Mouse (Mus musculus) skeletal muscle tissue, adult 2 months (tissue): ENCODE results near the gene Gm7954.
"Not testable (repeated sequence)": the region's sequence is repeated elsewhere in the genome, so short reads cannot be mapped to it uniquely, and the experiment has no call there.

Experiments used
- DNase-seq: peaks from one replicate; pipeline ENCODE4 v3.0.0-alpha.2; 2012; ENCODE audit warnings: low read depth, low spot score

The Gm7954 gene

DNA sequence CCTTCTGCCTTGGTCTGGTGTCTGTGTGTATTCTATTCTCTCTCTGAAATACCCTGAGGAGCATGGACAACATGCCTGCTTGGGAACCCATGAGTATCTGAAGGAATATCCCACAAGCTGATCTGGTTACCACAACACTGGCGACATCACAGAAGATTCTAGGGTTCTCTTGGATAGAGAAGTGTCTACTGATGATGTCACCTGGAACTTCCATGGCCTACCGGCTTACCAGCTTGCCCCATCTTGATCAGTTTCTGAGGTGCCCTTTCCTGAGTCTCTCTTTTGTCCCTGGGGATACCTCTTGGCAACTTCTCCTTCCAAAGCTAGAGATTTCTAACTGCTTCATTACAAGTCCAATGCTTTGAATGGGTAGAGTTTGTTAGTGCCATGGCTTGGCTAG, at the start of gene Gm7954:
Gm7954 (minus strand) TSS at position 101 of the 400 bp plus-strand sequence.
- not testable (repeated sequence) for DNase-seq

DNA sequence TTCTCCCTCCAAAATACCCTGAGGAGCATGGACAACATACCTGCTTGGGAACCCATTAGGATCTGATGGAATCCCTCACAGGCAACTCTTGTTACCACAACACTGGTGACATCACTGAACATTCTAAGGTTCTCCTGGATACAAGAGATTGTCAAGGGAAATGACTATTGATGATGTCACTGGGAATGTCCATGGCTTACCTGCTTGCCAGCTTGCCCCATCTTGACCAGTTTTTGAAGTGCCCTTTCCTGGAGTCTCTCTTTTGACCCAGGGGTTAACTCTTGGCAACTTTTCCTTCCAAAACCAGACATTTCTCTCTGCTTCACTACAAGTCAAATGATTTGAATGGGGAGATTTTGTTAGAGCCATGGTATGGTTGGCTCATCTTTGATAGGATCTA, 36.1 kb upstream of the Gm7954 start, which contains the start of gene Gm3486:
Gm3486 (minus strand) TSS at position 101 of the 400 bp plus-strand sequence.
- DNase-seq = not testable (repeated sequence)

DNA sequence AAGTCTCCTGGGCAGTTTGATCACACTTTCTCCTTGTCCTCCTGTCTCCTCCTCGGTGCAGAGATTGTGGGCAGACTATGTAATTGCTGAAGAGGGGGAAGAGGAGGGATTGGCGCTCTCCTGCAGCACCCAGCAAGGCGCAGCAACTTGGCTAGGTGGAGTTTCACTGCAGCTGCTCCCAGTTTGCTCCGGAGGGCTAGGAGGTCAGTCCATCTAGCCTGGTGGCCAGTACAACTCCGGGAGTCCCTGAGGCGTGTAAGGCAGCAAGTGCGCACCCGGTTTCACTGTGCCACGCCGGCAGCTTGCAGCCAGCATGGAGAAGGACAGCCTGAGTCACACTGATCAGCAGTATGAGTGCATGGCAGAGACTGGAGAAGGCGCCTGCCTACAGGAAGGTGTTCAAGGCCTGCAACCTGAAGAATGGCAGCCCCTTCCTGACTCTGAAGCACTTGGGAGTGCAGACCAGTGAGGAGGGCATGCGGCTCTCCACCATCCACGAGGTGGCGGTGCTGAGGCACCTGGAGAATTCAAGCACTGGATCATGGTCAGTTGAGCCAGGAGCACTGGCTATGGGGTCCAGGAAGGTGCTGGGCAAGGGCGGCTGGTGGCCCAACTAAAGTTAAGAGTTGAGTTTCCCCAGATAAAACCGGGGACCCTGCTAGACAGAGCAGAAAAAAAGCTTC, 27.8 kb downstream of the Gm7954 start:
- DNase-seq = not testable (repeated sequence)

DNA sequence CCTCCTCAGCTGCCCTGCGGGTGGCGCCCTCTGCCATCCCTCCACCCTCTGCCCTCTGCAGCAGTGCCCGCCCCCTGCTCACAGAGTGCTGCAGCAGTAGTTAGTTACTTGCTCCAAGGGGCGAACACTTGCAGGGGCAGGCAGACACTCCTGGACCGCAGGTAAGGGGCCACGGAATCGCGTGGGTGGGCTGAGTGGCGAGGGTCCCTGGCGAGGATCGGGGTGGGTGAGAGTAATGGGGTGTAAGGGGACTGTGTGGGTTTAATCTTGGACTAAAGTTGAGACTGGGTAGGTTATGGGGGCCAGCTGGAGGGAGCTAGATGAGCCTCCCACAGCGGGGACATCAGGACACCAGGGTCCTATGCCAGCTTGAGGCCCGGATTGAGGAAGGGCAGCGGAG, 28.6 kb downstream of the Gm7954 start:
- not testable (repeated sequence) for DNase-seq

DNA sequence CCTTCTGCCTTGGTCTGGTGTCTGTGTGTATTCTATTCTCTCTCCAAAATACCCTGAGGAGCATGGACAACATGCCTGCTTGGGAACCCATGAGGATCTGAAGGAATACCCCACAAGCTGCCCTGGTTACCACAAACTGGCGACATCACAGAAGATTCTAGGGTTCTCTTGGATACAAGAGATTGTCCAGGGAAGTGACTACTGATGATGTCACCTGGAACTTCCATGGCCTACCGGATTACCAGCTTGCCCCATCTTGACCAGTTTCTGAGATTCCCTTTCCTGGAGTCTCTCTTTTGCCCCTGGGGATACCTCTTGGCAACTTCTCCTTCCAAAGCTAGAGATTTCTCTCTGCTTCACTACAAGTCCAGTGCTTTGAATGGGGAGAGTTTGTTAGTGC, 45.1 kb downstream of the Gm7954 start, which contains the start of gene Gm6482:
Gm6482 (minus strand) TSS at position 101 of the 400 bp plus-strand sequence.
- DNase-seq = not testable (repeated sequence)
